Mouse (Mus musculus): Measurements from ENCODE around the gene Zfand2a. TPM values are rescaled to one million over a fixed set of nuclear protein-coding genes. Genes with fewer than 3 reads are reported as not detected.

The Zfand2a gene
- polyA plus RNA-seq, 1 experiment from 2014 or later, result 7.6 TPM

- Histone ChIP-seq H3K9ac (ENCODE audit: low read depth, low read length) (peak within 1 kb of the TSS; percentile 45; the same call in 1 of the 2 replicates), H3K27ac (no peak within 1 kb of the TSS), H3K4me1 (replicated peaks; ENCODE audit: insufficient read depth, low read length) (peaks cover 7% of the 10 kb centered on the region; the same call in 1 of the 2 replicates), H3K4me3 (replicated peaks; ENCODE audit: low read depth, low read length) (peak within 1 kb of the TSS; percentile 11), H3K27me3 (ENCODE audit: insufficient read depth, low read length) (no peaks in the 10 kb centered on the region), H3K9me3 (replicated peaks; ENCODE audit: low read length) (no peaks in the 10 kb centered on the region), H3K4me2 (ENCODE audit: low read length) (peak within 1 kb of the TSS; percentile 52), H3K36me3 (ENCODE audit: insufficient read depth, low read length) (no peaks in the 10 kb centered on the region)
- no peak for ATAC-seq (replicated peaks; ENCODE audit: low FRiP score, low read depth)
- no peak; the same call in 1 of the 2 replicates for TF ChIP-seq CTCF (IDR thresholded peaks at IDR 0.05; ENCODE audit: low read depth)
- whole genome bisulfite sequencing, result 35% methylated on average over 21 of the region's 21 CpGs
- DNase-seq (ENCODE audit: low spot score), result peak; percentile 74
Observed at GRCm38 (mm10) chr5:139423026-139423865, 61.1 kb downstream of the Zfand2a start, which contains the start of gene Gper1. Gene Gper1 (plus strand): TSS chr5:139423151.

Other genes starting within 250 kb of the Zfand2a start
- 149 and 152 TPM in 2 replicates for gene Get4, start 232.2 kb downstream of the Zfand2a start, polyA plus RNA-seq (2015; fragmentation: Nextera tagmentation; extraction: Ambion mirVana)
- 6.5 and 6.9 TPM in 2 replicates for gene Adap1, start 158.9 kb downstream of the Zfand2a start, polyA plus RNA-seq (2015; fragmentation: Nextera tagmentation; extraction: Ambion mirVana)
- 116 TPM in 2 replicates for gene Cox19, start 133.1 kb downstream of the Zfand2a start, polyA plus RNA-seq (2015; fragmentation: Nextera tagmentation; extraction: Ambion mirVana)
- gene Cyp2w1, start 131.9 kb downstream of the Zfand2a start, polyA plus RNA-seq (2015; fragmentation: Nextera tagmentation; extraction: Ambion mirVana), result not detected in 2 replicates
- 7.6 and 7.8 TPM in 2 replicates for gene Gpr146, start 106.9 kb downstream of the Zfand2a start, polyA plus RNA-seq (2015; fragmentation: Nextera tagmentation; extraction: Ambion mirVana)
- 1.2 and 1.5 TPM in 2 replicates for gene C130050O18Rik, start 79.3 kb downstream of the Zfand2a start, polyA plus RNA-seq (2015; fragmentation: Nextera tagmentation; extraction: Ambion mirVana)
- gene Gper1, start 61.4 kb downstream of the Zfand2a start, polyA plus RNA-seq (2015; fragmentation: Nextera tagmentation; extraction: Ambion mirVana), result 11.3 and 11.9 TPM in 2 replicates
- 25.6 and 26.6 TPM in 2 replicates for gene 3110082I17Rik, start 24.0 kb downstream of the Zfand2a start, polyA plus RNA-seq (2015; fragmentation: Nextera tagmentation; extraction: Ambion mirVana)
- 44.8 and 50.9 TPM in 2 replicates for gene Uncx, start 58.9 kb upstream of the Zfand2a start, polyA plus RNA-seq (2015; fragmentation: Nextera tagmentation; extraction: Ambion mirVana)

All from kidney, postnatal 0 days (tissue).